Mouse (Mus musculus): ENCODE measurements around the gene Zfp961.
A peak's percentile ranks its signal among the peaks of the same experiment; 100 is the strongest.

DNA sequence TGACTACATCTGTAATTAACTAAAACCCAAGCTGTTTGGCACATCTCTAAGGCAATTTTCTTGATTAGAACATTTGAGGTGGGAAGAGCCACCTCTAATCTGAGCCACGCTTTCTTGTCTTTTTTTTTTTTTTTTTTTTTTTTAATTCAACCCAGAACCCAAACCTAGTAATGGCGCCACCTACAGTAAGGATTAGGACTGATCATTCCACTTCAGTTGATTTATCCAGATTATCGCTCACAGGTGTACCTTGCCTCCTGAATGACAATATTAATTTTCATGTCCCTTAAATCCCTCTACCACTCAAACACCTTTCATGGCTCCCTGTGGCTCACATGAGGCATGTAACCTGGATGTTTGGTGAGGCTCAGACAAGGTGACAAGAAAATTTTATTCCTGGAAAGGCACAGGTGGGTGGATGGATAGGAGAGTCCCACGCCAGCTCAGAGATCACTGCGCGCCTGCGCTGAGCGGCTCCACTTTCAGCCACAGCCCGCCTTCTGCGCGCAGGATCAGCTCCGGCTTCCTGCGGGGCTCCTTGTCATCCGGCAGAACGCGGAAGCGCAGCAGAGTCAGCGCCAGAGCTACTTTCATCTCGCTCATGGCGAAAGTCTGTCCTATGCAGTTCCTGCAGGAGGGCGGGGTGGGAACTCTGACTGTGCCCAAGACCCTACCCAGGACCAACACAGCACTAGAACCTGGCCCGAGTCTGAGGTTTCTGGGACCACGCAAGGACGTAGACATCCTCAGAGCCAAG lies 37.5 kb downstream of the Zfp961 start:
- TF ChIP-seq CTCF (conservative IDR thresholded peaks at IDR 0.05; ENCODE audit: low read length) (peak; percentile 37), POU5F1 (IDR thresholded peaks at IDR 0.05; ENCODE audit: borderline replicate concordance, low read length) (no peak), NANOG (IDR thresholded peaks at IDR 0.05; ENCODE audit: borderline replicate concordance, low read length) (no peak)

All from E14TG2a.4 (cell line).